Mouse (Mus musculus): ENCODE measurements at regions not wholly inside any gene's neighbourhood (a gene's known extent, or its start where the extent isn't known, plus 50 kb on each side); places are given as distances from the start of the nearest gene placed in this dataset.

DNA sequence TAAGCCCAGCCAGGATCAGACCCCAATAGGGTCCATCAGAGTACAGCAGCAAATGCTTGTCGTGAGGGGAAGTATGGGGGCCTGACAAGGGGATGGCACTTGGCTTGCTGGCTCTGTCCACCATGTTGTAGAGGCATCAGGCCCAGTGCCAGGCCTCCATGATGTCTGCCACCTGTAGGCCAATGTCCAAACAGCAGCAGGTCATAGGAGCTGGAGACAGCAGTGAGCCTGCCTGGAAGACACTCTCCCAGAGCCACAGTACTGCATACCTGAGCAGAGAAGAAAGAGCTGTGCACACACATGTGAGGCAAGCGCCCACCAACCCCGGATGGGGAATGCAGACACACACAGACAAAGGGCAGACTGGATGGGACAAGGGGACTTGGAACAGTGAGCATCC lies 55.4 kb upstream of the Slc22a12 start:
- no peak for DNase-seq (ENCODE audit: low spot score in 2 of 2)
- intact Hi-C loops (cut with DNase I), result no loop called here

DNA sequence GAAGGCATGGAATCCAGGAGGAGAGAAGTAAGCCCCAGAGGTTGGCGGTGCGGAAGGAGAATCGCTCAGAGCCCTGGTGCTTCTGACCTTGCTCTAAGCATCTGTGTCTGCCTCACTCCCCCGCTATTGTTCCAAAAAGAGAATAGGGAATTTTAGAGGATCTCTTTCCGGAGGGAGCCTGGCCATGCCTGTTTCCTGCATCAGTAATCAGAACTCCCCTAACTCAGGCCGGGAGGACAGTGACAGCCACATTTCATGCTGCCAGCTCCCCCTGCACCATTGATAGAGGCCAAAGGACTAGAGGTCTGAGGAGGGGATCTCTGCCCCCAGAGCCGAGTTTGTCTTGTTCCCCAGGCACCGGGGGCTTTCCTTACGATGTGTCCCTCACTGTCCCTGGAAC lies 53.0 kb upstream of the Slc22a12 start:
- intact Hi-C loops (cut with DNase I), result no loop called here
- no peak for DNase-seq (ENCODE audit: low spot score in 2 of 2)

All from left cerebral cortex, postnatal 36 days (tissue).